Mouse (Mus musculus) left cerebral cortex, postnatal 25 days (tissue): ENCODE measurements around the gene Tbc1d22a. TPM values are rescaled to one million over a fixed set of nuclear protein-coding genes. Genes with fewer than 3 reads are reported as not detected.

ENCODE experiments used
- DNase-seq, 2 experiments: peaks; one replicate each; pipeline ENCODE4 v3.0.0; 2022; ENCODE audit warnings: low spot score in 2 of 2, mixed read lengths in 1 of 2
- intact Hi-C: fragments of 180-260 bp; cut with DNase I; formaldehyde crosslinking; loops from one replicate; pipeline ENCODE4 v1.15.1; 2025
- total RNA-seq, 2 experiments: library from RNA; stranded (reverse); gene quantifications; 2 replicates each; pipeline ENCODE4 v1.2.3; 2021

Gene Tbc1d22a
- total RNA-seq, 2 experiments from 2014 or later: 28.8 to 31.6 TPM

DNA sequence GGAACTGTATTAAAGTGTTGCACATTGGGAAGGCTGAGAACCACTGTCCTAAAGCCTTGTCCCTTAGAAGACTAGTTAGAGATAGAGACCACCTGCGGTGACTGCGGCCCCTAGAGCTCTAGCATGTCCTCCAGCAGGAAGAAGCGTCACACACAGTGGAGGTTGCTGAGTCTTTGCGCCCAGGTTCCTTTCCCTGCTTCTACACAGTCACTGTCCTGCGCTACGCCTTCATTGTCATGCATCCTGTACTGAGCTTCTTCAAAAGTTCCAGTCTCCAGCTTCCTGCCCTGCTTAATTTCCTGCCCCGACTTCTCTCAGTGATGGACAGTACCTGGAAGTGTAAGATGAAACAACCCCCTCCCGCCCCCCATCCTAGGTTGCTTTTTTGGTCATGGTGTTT, 14.8 kb downstream of the Tbc1d22a start:
- intact Hi-C loops: no loop called here
- DNase-seq: no peak

DNA sequence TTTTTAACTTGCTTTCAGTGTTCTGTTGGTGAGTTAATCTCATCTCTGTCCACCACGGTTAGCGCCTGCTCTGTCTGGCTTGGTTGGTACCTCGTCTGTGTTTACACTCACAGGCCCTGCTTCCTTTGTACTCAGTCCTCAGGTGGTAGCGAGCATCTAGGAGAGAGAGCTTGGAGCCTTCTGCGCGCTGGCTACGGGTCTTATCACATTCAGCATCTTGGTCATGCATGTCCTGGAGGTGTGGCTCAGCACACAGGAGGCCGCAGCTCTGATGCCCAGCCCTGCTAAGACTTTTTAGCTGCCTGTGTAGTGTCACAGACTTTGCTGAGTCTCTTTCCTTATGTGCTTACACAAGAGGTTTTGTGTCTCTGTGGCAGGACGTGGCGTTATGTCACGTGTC, 15.4 kb downstream of the Tbc1d22a start:
- intact Hi-C loops: loop anchor here (10.0 kb wide), 1 partner anchor 165 kb away; no protein-coding TSS in a partner anchor
- no peak for DNase-seq

DNA sequence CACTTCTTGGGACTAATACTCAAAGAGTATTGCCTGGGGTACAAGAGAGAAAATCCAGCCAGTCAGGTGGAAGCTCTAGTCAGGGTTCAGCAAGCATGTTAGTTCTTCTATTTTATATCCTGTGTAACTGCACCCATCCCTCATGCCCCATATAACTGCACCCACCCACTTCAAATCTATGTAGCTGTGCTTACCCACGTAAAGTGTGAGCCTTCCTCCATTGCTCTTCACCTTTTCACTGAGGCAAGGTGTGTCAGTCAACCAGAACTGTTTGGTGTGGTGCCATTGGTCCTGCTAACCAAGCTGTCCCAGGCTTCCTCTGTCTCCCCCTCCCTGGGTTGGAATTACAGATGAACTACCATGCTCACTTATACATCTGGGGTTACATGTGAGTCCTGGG, 16.9 kb downstream of the Tbc1d22a start:
- intact Hi-C loops: loop anchor here (10.0 kb wide), 1 partner anchor 166 kb away; no protein-coding TSS in a partner anchor
- no peak for DNase-seq

DNA sequence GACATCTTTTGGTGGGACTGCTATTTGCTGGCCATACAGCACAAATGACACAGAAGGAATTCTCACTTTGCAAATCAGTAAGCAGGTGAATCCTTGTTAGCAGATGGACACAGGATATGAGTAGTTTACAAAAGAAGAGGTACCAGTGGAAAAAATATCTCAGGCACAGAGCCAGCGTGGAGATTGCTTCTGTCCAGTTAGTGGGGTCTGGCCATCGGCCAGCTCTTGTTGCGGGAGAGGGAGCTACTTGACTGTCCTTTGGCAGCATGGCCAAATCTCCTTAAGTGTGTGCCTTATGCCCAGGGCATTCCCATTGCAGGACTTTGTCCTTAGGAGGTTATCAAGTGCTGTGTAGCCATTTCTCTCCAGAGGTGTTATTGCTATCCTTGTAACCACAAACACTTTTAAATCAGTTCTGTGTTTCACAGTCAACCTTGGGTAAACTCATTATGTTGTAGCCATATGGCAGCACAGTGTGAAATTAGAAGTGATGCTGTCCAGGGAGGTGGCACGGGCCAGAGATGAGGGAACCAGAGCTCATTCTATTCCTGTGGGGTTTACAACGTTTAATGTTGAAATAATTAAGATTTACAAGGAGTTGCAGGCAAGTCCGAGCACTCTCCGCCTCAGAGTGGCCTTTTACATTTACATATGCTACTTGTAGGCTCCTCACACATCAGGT, 17.7 kb downstream of the Tbc1d22a start:
- intact Hi-C loops: loop anchor here (10.0 kb wide), 1 partner anchor 167 kb away; no protein-coding TSS in a partner anchor
- no peak for DNase-seq

DNA sequence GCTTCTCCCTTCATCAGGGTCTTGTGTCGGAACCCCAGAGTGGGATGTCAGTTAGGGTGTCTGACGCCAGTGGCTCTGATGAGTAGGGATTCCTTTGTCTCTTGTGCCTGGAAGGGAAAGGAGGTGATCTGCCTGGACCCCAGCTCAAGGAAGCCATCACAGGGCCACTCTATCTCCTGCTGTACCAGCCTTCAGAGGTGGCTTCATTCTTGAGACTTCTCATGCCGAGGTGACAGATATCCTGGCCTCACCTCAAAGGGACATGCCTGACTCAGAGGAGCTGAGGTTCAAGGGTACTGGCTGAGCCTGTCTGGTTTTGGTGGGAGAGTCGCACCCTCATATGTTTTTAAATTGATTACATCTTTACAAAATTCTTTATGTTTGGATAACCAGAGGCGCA, 19.7 kb downstream of the Tbc1d22a start:
- intact Hi-C loops: loop anchor here (10.0 kb wide), 1 partner anchor 169 kb away; no protein-coding TSS in a partner anchor
- DNase-seq: no peak

DNA sequence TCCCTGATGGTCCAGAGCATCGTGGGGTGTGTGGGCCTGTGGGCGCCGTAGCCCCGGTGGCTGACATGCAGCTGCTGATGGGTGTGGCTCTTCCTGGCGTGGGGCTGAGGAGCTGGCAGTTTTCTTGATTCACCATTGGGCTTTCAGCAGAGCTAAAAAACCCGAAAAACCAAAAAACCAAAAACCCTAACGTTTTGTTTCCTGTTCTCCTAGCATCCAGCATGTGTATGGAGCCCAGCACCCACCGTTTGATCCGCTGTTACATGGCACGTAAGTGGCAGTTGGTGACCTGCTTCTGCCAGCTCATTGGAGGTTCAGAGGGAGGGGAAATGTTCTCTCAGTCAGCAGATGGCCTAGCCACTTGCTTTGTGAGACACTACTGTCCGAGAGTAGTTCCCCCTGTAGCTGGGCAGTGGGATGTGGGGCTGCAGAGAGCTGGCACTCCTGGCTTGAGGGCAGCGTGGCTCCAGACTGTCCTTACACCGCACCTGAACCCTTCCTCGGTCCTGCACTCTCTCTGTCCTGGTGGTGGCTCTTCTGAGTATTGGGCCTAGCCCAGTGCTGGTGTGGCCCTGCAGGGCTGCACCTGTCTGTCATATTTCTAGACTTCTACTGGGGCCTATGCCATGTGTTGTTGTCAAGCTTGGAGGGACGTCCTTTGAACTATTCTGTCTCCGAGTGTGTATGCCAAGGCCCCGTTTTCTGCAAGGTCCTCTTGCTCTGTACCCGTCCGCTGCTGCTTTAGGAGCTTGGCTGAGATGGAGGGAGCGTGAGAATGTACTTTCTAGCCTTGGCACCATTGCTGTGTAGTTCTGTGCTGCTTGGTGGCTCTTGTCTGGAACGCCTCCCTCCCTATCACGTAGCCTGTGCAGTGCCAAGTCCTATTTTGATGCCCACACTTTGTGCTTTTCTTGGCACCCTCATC, 20.5 kb downstream of the Tbc1d22a start:
- intact Hi-C loops: loop anchor here (10.0 kb wide), 1 partner anchor 170 kb away; no protein-coding TSS in a partner anchor
- DNase-seq: peak in 1 of 2 experiments; percentile 93

DNA sequence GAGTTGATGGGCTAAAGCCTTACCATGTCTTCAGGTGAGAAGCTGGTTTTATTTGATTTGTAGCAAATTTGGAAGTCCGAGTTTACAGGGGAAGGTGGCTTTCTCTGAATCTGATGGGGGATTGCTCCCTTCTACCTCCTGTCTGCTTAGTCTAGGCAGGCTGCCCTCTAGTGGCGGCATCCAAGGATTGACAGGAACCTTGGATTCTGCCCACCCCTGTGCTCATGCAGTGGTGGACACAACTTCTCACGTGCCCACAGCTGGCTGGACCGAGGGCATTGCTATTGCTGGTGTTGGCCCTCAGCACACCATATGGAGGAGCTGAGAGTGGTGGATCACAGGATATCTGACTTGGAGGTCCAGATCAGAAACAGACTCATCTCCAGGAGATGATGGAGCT, 22.0 kb downstream of the Tbc1d22a start:
- intact Hi-C loops: loop anchor here (10.0 kb wide), 1 partner anchor 171 kb away; no protein-coding TSS in a partner anchor
- peak in 1 of 2 experiments; percentile 67 for DNase-seq

DNA sequence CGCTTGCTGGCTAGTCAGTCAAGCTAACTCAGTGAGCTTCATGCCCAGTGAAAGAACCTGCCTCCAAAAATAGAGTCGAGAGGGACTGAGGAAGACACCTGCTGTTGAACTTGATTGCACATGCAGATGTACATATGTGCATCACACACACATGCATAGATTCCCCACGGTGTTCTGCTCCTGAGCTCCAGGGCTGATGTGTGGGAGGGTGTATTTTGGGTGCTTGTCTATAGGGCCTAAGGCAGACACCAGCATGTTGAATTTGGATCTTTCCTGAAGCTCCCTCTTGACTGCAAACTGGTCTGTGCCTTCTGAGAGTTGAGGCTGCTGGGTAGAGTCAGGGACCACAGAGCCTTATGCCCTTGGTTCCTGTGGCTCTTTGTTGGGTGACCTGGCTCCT, 23.8 kb downstream of the Tbc1d22a start:
- peak in 1 of 2 experiments; percentile 65 for DNase-seq
- intact Hi-C loops: loop anchor here (10.0 kb wide), 1 partner anchor 173 kb away; no protein-coding TSS in a partner anchor

DNA sequence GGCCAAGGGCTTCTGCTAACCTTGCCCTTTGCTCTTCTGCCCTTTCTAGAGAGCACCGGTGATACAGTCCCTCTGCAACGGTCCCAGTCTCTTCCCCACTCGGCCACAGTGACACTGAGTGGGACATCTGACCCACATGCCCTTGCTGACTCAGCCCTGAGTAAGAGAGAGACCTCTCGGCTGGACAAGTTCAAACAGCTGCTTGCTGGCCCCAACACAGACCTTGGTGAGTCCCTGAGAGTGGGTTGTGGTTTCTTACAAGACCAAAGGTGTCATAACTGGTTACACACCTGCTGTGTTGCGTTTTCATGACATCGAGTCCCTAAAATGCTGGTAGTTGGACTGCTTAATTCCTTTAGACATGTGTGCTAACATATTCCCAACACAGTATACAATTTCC, 24.8 kb downstream of the Tbc1d22a start:
- DNase-seq: no peak
- intact Hi-C loops: loop anchor here (10.0 kb wide), 1 partner anchor 174 kb away; no protein-coding TSS in a partner anchor

DNA sequence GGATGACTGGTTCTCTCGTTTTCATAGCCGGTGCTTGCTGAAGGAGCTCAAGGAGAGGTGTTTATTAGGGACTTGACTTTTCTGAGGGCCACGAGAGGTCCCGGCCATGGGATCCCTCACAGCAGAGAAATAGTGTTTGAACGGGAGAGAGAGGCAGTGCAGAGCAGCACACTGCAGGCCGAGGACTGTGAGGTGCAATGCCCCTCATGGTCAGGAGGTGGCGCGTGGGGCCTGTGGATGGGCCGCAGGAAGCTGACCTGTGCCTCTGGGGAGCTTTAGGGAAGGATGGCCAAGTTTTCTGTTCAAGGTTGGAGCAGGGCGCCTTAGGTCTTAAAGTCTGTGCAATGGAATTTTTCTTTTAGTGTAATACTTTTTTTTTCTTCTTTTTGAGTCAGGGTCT, 25.5 kb downstream of the Tbc1d22a start:
- DNase-seq: peak in 1 of 2 experiments; percentile 53
- intact Hi-C loops: loop anchor here (10.0 kb wide), 1 partner anchor 175 kb away; no protein-coding TSS in a partner anchor

DNA sequence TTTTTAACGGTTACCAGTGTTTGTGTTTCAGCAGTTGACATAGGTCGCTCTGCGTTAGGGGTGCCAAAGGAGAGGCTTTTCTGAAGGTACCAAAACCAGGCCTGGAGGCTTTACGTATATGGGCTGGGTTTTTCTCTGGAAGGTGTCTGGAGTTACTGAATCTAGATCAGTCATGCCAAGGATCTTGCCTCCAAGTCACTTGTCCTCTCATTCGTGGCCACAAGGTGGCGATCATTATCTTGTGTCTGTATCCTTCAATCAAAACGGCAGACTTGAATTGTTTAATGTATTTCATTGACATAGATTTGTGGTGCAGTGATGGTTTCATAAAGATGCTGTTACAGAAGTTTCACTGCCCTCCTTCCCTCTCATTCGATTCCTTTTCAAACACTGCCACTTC, 29.4 kb downstream of the Tbc1d22a start:
- peak; percentile 82 to 87 for DNase-seq

DNA sequence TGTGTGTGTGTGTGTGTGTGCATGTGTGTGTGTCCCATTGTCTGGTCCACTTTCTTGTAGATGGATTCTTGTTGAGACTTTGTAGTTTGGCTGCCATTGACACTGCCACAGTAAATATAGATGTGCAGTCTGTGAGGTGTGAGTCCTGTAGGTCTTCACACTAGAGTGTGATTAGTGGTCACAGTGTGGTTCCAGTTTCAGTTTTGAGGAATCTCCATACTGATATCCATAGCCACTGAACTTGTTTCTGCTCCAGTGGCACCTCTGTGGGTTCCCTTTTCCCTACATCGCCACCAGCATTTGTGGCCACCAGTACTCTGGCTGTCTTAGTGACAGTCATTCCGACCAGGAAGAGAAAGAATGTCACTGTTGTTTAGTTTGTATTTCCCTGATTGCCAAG, 30.1 kb downstream of the Tbc1d22a start:
- intact Hi-C loops: no loop called here
- DNase-seq: no peak

More for the DNA sequence above, 29.4 kb downstream of the Tbc1d22a start:
- intact Hi-C loops: no loop called here

DNA sequence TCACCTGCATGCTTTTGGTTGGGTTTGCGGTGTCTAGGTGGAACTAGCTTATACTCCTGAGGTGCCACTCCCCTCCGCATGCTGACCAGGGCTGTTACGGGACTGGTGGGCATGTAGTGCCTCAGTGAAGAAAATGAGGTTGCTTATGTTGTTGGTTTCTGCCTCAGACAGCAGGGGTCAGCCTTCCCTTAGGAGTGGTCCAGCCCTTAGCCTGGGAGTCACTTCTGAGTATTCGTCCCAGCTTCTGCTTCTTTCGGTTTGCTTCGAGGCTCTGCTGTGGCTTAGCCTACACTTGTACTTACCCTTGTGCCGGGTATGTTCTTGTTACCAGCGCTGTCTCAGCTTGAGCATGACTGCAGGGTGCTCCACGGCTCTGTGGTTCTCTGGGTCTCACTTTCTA, 36.0 kb downstream of the Tbc1d22a start:
- intact Hi-C loops: loop anchor here (2.0 to 10.0 kb wide), 3 partner anchors 155 to 1292 kb away; partner anchors contain the start of gene Fam19a5
- peak; percentile 42 to 64 for DNase-seq

DNA sequence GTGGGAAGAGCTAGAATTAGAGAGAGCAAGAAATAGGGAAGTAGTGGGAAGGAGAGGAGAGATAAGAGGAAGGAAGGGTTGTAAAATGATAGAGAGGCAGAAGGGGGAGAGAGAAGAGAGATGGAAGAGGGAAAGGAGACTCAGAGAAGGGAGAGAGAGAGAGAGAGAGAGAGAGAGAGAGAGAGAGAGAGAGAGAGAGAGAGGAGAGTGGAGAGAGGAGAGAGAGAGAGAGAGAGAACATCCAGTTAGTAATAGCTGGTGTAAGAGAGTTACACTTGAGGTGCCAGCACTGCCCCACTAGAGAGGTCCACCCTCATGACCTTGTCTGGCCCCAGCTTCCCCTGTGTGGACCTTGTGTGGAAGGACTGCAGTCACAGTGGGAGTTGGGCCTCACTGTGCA, 37.9 kb downstream of the Tbc1d22a start:
- no peak for DNase-seq
- intact Hi-C loops: loop anchor here (5.0 to 10.0 kb wide), 2 partner anchors 673 to 1290 kb away; partner anchors contain the start of gene Fam19a5

DNA sequence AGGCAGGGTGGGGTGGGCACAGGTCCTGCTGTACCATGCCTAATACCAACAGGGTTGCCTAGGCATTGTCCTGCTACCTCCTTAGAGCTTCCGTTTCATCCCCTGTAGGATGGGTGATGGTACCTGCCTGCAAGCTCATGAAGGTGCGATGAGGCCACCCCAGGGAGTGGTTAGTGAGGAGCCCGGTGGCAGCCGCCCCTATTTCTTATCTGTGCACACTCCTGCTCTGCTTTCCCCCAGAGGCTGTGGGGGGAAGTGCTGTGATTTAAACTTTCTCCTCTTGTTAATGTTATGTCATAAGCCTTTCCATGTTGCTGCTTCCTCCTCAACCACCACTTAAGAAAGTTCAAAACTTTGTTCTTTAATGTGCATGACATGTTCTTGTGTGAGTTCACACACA, 38.4 kb downstream of the Tbc1d22a start:
- DNase-seq: no peak
- intact Hi-C loops: loop anchor here (5.0 to 10.0 kb wide), 2 partner anchors 672 to 1290 kb away; partner anchors contain the start of gene Fam19a5

DNA sequence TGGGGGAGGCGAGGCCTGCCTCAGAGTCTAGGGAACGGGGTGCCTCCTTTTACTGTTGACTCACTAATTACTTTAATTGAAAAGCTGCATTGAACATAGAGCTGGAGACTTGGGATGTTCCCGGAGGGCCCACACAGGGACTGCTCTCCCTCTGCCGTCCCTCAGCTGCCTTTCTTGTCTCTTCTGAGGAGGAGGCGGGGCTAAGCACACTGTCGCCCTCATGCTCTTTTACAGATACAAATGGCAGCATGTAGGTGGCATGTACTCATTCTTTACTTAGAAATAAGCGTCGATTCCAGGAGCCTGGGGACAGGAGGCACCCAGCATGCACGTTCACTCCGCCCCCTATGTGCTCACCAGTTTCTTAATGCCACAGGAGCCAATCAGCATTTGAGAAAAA, 39.2 kb downstream of the Tbc1d22a start:
- intact Hi-C loops: loop anchor here (5.0 to 10.0 kb wide), 2 partner anchors 671 to 1289 kb away; partner anchors contain the start of gene Fam19a5
- DNase-seq: peak; percentile 47 to 77

DNA sequence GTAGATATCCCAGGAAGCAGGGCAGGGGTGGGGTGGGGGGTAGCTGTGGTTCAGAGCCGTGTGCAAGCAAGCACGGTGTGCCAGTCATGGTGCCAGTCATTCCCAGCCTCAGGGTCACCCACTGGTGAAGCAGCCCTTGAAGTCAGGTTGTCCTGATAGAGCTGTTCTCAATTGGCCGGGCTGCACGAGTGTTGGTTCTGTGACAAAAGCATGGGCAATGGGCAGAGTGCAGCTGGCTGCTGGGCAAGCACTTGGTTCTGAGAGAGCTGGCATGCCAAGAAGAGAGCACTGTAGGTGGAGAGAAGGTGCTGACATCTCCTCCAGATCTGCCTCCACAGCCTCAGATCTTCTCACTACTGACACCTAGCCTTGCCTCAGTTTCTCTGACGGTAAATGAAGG, 41.9 kb downstream of the Tbc1d22a start:
- intact Hi-C loops: loop anchor here (10.0 kb wide), 1 partner anchor 669 kb away; no protein-coding TSS in a partner anchor
- no peak for DNase-seq

DNA sequence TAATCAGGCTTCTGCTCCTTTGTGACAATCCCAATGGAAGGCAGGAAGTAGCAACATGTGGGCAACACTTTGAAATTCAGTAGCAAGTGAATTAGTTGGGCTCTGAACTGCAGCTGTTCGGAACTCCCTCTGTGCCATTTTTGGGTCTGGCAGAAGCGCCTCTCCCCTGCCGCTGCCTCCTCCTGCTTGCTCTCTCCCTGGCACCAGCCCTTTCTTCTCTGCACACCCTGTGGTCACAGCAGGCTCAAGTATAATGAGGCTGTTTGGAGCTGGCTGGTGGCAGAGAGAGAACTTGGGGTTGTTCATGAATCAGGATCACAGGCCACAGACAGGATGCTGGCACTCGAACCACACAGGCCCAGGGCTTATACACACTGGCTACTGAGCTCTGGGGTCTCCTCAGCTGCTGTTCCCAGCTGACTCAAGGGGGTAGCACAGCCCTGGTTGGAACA, 42.5 kb downstream of the Tbc1d22a start:
- DNase-seq: peak in 1 of 2 experiments; percentile 58
- intact Hi-C loops: loop anchor here (10.0 kb wide), 1 partner anchor 668 kb away; no protein-coding TSS in a partner anchor

DNA sequence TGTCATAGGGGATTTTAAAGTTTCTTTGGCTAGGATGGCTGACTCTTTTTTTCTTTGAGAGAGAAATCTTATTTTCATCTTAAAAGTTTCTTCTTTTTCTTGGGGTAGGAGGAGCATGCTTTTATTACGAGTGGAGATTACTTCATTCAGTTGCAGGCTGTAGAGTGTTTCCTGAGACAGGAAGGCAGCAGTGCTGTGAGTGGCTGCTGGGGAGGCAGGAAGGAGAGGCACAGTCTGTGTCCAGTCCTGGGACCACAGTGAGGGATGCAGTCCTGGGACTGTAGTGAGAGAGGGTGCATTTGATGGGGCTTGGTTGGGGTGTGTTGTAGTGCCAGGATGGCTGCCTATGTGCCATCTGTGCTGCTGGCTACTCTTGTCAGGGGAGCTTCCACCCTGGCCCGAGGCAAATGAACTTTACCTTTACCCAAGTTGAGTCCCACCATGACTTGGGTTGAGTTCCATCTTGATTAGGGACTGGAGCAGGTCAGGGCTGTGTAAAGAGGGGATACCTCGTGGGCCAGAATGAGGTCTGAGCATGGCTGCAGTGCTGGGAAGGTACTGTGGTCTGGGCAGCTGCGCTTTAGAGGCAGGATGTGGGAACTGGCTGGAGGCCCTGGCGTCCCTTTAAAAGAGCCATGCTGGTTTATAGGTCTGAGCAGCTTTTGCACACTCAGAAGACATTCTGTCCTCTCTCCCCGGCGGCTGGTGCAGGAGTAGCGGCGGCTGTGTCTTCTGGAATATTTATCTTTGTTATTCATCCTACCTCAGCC, 43.8 kb downstream of the Tbc1d22a start:
- DNase-seq: no peak
- intact Hi-C loops: loop anchor here (10.0 kb wide), 1 partner anchor 667 kb away; no protein-coding TSS in a partner anchor
